Mouse (Mus musculus) stomach, postnatal 0 days (tissue): ENCODE measurements around the gene Cox5a.

Experiments
- CTCF ChIP-seq: IDR thresholded peaks from 2 replicates; pipeline ENCODE4 v1.5.1; 2016; ENCODE audit warnings: antibody characterized with exemption, low read depth, mild to moderate bottlenecking, moderate library complexity
- EP300 ChIP-seq: optimal IDR thresholded peaks from 2 replicates; pipeline ENCODE3; 2016; ENCODE audit warnings: antibody characterized with exemption

DNA sequence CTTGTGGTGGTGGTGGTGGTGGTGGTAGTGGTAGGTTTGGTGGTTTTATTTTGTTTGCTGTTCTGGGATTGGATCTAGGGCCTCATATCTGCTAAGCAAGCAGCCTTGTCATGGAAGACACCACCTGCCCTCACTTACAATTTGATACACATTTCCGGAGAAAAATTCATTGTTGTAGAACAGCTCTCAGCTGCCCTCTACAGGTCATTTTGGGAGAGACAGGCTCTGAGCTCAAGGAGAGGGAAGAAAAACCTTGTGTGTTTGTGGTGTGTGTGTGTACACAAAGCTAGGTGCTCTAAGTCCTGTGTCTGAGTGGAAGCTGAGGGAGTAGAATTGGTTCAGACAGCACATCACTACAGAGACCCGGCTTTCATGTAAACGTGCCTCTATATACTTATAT is 4.0 kb upstream of the Cox5a start:
- peak; percentile 91 for TF ChIP-seq CTCF
- no peak for TF ChIP-seq EP300
